Mouse (Mus musculus) embryonic fibroblast, embryonic 13.5 days (primary cell): ENCODE data around the gene Stk11ip.

Experiments
- CTCF ChIP-seq: IDR thresholded peaks from 2 replicates; pipeline ENCODE4 v1.5.1; 2011; ENCODE audit warnings: mild to moderate bottlenecking, control low read depth, low read length, moderate library complexity, borderline replicate concordance; ENCODE audit not compliant: insufficient read depth
- POLR2A ChIP-seq: IDR thresholded peaks from 2 replicates; pipeline ENCODE4 v1.6.1; 2011; ENCODE audit warnings: low read depth, mild to moderate bottlenecking, control low read depth, low read length, moderate library complexity

DNA sequence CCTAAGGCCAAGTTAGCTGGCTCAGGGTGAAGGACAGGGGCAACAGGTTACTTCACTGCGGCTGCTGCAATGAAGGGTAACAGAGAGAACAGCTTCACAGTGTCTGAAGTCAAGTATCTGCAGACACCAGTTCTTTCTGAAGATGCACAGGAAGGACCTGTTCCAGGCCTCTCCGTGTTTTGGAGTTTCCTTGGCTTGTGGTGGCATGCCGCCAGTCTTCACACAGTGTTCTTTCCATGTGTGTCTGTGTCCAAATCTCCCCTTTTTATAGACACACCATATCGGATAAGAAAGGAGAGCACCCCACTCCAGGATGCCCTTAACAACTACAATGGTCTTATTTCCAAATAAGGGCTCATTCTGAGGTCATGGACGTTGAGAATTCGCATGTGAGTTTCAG lies 23.0 kb downstream of the Stk11ip start:
- TF ChIP-seq CTCF (no peak), POLR2A (no peak)
